Mouse (Mus musculus) forebrain, embryonic 13.5 days (tissue): ENCODE data around the gene Pld2. TPM values are rescaled to one million over a fixed set of nuclear protein-coding genes. Genes with fewer than 3 reads are reported as not detected.
"Not testable (repeated sequence)": the region's sequence is repeated elsewhere in the genome, so short reads cannot be mapped to it uniquely, and the experiment has no call there.

ENCODE experiments used
- ATAC-seq: fragments of 200-750 bp; cut with Nextera tagmentation; 2 replicates; pipeline ENCODE4 v1.8.0; 2017
- H3K27ac ChIP-seq: fragments of 300-500 bp; sonication (generic); 2 replicates; pipeline ENCODE4 v1.5.1; 2015; ENCODE audit warnings: inconsistent platforms, mild to moderate bottlenecking, moderate library complexity
- H3K27me3 ChIP-seq: fragments of 300-500 bp; sonication (generic); 2 replicates; pipeline ENCODE4 v1.6.1; 2015; ENCODE audit warnings: mild to moderate bottlenecking, inconsistent platforms
- H3K36me3 ChIP-seq: fragments of 300-500 bp; sonication (generic); 2 replicates; pipeline ENCODE4 v1.6.1; 2015; ENCODE audit warnings: mild to moderate bottlenecking, inconsistent platforms; ENCODE audit not compliant: poor library complexity, severe bottlenecking
- H3K4me1 ChIP-seq: fragments of 300-500 bp; sonication (generic); 2 replicates; pipeline ENCODE4 v1.6.1; 2015; ENCODE audit warnings: inconsistent platforms
- H3K4me2 ChIP-seq: fragments of 300-500 bp; sonication (generic); 2 replicates; pipeline ENCODE4 v1.6.1; 2015; ENCODE audit warnings: inconsistent platforms, mild to moderate bottlenecking, moderate library complexity
- H3K4me3 ChIP-seq: fragments of 300-500 bp; sonication (generic); 2 replicates; pipeline ENCODE4 v1.5.1; 2015; ENCODE audit warnings: mild to moderate bottlenecking, inconsistent platforms
- H3K9ac ChIP-seq: fragments of 300-500 bp; sonication (generic); 2 replicates; pipeline ENCODE4 v1.6.1; 2015; ENCODE audit warnings: mild to moderate bottlenecking, inconsistent platforms
- H3K9me3 ChIP-seq: fragments of 300-500 bp; sonication (generic); replicated peaks from 2 replicates; pipeline ENCODE4 v1.6.1; 2016; ENCODE audit warnings: inconsistent platforms
- WGBS: fragments of 180-500 bp; shearing (Covaris S2); methylation state at CpG from one replicate; pipeline ENCODE4 v1.1.7; 2015; 5-methylcytosine and 5-hydroxymethylcytosine counted together
- polyA plus RNA-seq: library from polyadenylated mRNA; unstranded; fragments of >200 nt; fragmentation: Nextera tagmentation; extraction: Ambion mirVana; gene quantifications from 2 replicates; pipeline ENCODE4 v1.2.1, GENCODE M21; 2015

Pld2 gene
- polyA plus RNA-seq, 1 experiment from 2014 or later = 2.9 TPM

DNA sequence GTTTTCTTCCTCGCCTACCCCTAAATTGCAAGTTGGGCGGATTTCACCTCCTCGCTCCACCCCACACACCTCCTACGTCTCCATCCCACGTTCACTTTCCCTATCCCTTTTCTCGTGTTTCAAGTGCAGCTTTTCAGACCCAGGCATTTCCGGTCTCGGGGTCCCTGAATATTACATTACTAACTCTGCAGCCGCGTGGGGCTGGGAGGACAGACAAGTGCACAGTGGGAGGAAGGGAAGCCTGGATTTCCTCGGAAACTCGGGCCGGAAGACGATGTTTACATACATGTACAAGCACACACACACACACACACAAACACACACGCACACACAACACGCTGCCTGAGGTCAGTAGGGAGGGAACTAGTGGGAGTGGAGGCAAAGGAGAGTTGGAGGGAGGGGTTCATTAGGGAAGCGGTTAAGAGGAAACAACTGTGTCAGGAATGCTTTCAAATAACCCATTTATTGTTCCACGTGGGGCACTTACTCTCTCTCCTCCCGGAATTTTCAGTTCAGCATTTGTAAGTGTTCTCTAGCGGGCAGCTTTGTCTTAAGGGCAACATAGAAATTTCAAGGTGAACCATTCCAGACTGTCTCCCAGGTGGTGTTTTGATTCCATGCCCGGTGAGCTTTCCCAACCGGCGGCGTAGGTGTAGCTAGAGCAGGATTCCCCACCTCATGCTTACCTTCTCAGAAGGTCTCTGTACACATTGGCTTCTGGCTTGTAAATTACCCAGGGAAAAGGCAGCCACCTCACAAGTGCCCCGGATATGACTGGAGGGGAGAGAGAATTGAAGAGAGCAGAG is 23.8 kb downstream of the Pld2 start:
- H3K4me2 ChIP-seq = peak overlapping the region; percentile 82
- ATAC-seq = no peak
- H3K9me3 ChIP-seq = no peaks in the 10 kb centered on the region
- H3K9ac ChIP-seq = peak overlapping the region; percentile 92
- H3K27me3 ChIP-seq = no peaks in the 10 kb centered on the region
- H3K4me1 ChIP-seq = peaks cover 40% of the 10 kb centered on the region
- 0 out of 2 replicates have a peak overlapping the region, but pooled peaks have one; percentile 33 for H3K27ac ChIP-seq
- H3K36me3 ChIP-seq = no peaks in the 10 kb centered on the region
- WGBS = 1% methylated on average over 25 of the region's 25 CpGs
- peak overlapping the region; percentile 90 for H3K4me3 ChIP-seq

DNA sequence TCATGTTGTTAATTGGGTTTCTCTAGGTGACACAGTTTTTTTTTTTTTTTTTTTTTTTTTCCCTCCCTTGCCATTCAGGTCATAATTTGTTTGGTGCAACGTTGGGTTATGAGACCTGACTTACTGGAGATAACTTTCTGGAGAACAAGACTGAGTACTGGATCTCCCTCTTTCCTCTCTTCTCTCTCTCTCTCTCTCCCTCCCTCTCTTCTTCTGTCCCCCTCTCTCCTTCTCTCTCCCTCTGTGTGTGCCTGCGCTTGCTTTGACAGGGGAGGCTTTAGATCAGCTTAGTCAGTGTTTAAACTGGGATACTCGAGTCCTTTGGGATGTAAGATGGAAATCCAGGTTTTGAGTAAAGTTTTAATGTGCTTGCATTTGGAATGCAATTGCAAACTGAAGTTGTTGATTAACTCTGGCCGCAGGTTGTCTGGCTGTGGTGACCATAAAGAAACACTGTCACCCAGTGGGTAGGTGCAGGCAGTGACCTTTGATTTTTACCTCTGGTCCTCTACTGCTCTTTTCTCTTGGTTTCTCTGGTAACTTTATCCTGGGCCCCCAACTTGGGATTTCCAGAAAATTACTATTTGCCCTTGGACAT is 24.5 kb downstream of the Pld2 start:
- Histone ChIP-seq H3K4me3 (peak overlapping the region; percentile 90), H3K27ac (no peak overlapping the region), H3K27me3 (no peaks in the 10 kb centered on the region), H3K9me3 (no peaks in the 10 kb centered on the region), H3K9ac (peak overlapping the region; percentile 92), H3K36me3 (no peaks in the 10 kb centered on the region), H3K4me1 (peaks cover 40% of the 10 kb centered on the region), H3K4me2 (peak overlapping the region; percentile 82)
- WGBS = 38% methylated on average over 4 of the region's 4 CpGs
- ATAC-seq = no peak

DNA sequence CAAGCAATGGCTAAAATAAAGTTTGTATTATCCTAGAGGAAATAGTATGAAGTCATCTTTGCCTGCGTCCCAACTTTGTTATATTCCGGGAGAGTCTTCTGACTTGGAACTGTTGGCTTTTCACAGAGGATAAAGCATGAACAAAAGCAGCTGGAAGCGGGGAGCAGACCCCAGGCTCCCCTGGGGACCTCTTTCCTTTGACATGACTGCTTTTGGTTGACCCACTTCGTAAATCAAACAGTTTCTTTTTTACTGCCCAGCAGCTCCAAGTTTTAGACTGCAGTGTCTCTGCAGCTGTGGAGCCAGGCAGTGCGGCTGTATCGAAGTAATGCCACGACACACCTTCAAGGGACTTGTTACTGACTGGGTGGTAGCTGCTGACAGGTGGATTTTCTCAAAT is 26.7 kb downstream of the Pld2 start:
- WGBS = 71% methylated on average over 7 of the region's 7 CpGs

DNA sequence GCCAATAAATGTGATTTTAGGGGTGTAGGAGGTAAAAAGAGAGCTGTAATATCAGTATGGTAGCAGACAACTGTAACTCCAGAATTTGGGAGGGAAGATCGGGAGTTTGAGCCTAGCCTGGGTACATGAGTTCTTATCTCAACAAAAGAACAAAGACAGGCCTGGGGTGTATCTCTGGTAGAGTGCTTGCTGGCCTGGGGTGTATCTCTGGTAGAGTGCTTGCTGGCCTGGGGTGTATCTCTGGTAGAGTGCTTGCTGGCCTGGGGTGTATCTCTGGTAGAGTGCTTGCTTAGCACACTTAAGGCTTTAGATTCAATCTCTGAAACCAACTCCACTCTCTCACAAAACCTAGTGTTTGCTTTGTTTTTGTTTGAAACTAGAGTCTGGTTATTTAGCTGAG is 30.8 kb downstream of the Pld2 start:
- not testable (repeated sequence) for H3K9ac ChIP-seq, H3K27me3 ChIP-seq, H3K4me2 ChIP-seq, H3K9me3 ChIP-seq, ATAC-seq, H3K36me3 ChIP-seq, H3K27ac ChIP-seq, H3K4me3 ChIP-seq
- WGBS = 86% methylated on average over 1 of the region's 1 CpGs
- H3K4me1 ChIP-seq = peaks cover 27% of the 10 kb centered on the region

More for the DNA sequence above, 26.7 kb downstream of the Pld2 start:
- H3K4me3 ChIP-seq = no peak overlapping the region
- H3K9me3 ChIP-seq = no peaks in the 10 kb centered on the region
- H3K4me2 ChIP-seq = no peak overlapping the region
- no peaks in the 10 kb centered on the region for H3K27me3 ChIP-seq
- H3K9ac ChIP-seq = no peak overlapping the region
- no peaks in the 10 kb centered on the region for H3K36me3 ChIP-seq
- no peak for ATAC-seq
- peaks cover 40% of the 10 kb centered on the region for H3K4me1 ChIP-seq
- no peak overlapping the region for H3K27ac ChIP-seq

DNA sequence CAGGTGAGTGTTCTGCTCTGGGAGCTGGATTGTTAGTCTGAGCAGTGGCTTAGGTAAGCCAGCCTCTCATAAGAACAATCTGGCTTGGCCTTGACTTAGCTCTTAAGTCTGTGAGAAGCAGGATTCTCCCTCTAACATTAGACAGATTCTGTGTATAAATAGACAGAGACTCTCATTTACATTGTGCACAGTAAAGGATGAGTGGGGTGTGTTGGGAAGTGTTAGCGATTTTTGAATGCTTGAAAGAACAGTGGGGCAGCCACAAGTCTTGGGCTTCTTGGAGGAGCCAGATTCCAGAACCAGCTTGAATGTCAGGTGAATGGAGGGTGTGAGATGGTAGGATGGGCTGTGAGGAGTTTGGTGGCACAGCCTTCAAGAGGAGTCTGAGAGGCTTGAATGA is 31.8 kb downstream of the Pld2 start:
- Histone ChIP-seq H3K27ac (no peak overlapping the region), H3K4me3 (no peak overlapping the region), H3K9me3 (no peaks in the 10 kb centered on the region), H3K4me1 (peaks cover 20% of the 10 kb centered on the region), H3K4me2 (no peak overlapping the region), H3K27me3 (no peaks in the 10 kb centered on the region), H3K9ac (no peak overlapping the region), H3K36me3 (no peaks in the 10 kb centered on the region)
- ATAC-seq = no peak
- WGBS = 97% methylated on average over 1 of the region's 1 CpGs

DNA sequence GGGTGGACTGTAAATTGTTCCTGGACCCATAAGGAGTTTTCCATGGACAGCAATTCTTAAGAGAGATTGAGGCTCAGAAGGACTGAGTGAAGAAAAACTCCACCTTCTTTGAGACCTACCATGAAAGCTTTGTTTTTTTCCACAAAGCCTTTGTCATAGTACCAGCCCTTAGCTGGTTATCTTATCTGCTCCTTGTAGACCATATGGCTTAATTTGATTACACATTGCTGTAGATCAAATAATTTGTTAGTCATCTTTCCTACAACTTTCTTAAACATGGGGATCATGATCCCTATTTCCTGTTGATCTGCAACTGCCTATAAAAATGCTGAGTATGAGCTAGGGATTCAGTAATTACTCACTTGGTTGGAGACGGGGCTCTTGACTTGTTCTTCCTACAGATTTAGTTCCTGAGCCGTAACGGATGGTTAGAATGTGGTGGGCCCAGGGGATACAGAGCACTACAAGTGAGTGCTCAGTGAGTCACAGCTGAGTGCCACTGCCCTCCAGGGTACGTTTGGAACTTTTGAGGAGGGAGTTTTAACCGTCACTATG is 32.6 kb downstream of the Pld2 start:
- no peak overlapping the region for H3K27ac ChIP-seq
- H3K9me3 ChIP-seq = no peaks in the 10 kb centered on the region
- H3K27me3 ChIP-seq = no peaks in the 10 kb centered on the region
- no peak overlapping the region for H3K4me3 ChIP-seq
- 72% methylated on average over 5 of the region's 5 CpGs for WGBS
- no peak for ATAC-seq
- no peak overlapping the region for H3K9ac ChIP-seq
- peaks cover 23% of the 10 kb centered on the region for H3K4me1 ChIP-seq
- no peaks in the 10 kb centered on the region for H3K36me3 ChIP-seq
- H3K4me2 ChIP-seq = no peak overlapping the region

DNA sequence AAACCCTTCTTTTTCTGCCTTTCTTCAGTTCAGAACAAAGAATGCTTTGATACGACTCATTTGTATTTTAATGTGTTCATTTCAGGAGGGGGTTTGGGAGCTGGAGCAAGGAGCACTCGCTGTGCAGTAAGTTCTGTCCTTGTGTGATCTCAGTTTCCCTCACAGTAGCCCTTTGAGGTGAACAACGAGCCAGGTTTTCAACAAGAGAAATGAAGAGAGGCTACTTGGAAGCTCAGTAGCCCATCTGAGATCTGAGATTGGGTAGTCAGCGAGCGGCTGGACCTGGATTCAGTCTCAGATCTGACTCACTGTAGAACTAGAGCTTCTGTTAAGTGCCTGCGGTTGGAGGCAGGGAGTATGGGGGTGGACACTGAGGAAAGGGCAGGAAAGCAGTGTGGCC is 34.0 kb downstream of the Pld2 start:
- no peaks in the 10 kb centered on the region for H3K36me3 ChIP-seq
- no peaks in the 10 kb centered on the region for H3K27me3 ChIP-seq
- no peak overlapping the region for H3K4me3 ChIP-seq
- 38% methylated on average over 6 of the region's 6 CpGs for WGBS
- no peaks in the 10 kb centered on the region for H3K9me3 ChIP-seq
- ATAC-seq = no peak
- 0 out of 2 replicates have a peak overlapping the region, but pooled peaks have one; percentile 38 for H3K9ac ChIP-seq
- H3K4me2 ChIP-seq = no peak overlapping the region
- peaks cover 37% of the 10 kb centered on the region for H3K4me1 ChIP-seq
- H3K27ac ChIP-seq = 0 out of 2 replicates have a peak overlapping the region, but pooled peaks have one; percentile 32

DNA sequence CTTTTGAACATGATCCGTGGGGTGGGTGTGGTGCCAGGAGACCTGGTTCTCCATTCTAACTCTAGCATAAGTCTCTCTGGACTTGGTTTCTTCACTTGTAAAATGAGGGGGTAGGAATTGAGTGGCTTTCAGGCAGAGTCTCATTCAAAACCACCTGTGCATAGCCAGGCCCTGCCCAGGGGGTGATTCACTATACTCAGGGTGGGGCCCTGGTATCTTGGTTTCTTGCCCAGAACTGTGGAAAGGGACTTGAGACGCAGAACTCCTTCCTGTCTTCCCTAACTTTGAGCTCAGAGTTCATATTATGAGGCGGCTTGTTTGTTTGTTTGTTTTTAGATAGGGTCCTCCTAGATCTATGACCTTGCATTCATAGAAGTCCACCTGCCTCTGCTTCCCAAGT is 37.3 kb downstream of the Pld2 start:
- Histone ChIP-seq H3K27me3 (no peaks in the 10 kb centered on the region), H3K4me2 (no peak overlapping the region), H3K36me3 (no peaks in the 10 kb centered on the region), H3K4me3 (no peak overlapping the region), H3K9me3 (no peaks in the 10 kb centered on the region), H3K9ac (no peak overlapping the region; the same call in 1 of the 2 replicates), H3K4me1 (peaks cover 52% of the 10 kb centered on the region), H3K27ac (no peak overlapping the region)
- ATAC-seq = no peak
- WGBS = 81% methylated on average over 3 of the region's 3 CpGs

DNA sequence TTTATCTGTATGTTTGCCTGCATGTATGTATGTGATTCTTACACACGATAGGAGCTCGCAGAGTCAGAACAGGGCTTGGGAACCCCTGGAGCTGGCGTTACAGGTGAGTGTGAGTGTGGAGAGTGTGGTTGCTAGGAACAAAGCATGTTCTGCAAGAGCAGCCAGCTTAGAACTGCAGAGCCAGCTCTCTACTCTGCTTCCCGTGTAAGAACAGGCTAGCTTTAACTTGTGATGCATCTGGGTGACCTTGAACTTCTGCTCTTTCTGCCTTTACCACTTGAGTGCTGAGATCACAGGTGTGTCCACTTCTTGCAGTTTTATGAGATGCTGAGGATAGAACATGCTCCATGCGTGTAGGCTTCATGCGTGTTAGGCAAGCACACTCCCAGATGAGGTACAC is 39.1 kb downstream of the Pld2 start:
- WGBS = 90% methylated on average over 6 of the region's 6 CpGs
- Histone ChIP-seq H3K4me1 (peaks cover 48% of the 10 kb centered on the region), H3K27ac (no peak overlapping the region), H3K36me3 (no peaks in the 10 kb centered on the region), H3K27me3 (no peaks in the 10 kb centered on the region), H3K4me3 (no peak overlapping the region), H3K9me3 (no peaks in the 10 kb centered on the region), H3K9ac (no peak overlapping the region), H3K4me2 (no peak overlapping the region)
- ATAC-seq = no peak

DNA sequence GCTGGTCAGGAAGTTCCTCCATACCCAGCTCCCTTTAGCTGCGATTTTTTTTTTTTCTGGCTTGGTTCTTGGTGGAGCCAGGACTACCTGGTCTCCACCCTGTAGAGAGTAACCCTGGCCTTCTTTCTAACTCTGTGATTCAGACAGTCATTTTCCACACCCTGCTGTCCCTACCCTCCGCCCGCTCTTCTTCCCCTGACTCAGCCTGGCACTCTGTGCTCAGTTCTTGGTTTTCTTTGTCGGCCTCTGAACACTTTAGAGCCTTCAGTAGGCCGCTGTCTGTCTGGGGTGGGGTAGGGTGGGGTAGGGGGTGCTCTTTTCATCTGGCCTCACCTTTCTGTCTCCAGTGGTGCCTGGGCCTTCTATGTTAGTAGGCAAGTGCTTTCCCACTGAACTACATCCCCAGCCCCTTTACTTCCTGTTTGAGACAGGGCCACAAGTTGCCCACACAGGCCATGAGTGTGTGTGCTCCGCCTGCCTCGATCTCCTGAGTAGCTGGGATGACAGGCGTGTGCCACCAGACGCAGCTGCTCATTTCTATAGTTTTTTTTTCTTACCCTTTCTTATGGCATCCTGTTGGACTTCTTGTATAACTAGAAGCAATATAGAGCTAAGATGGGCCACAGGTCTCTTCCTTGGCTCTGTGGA is 40.0 kb downstream of the Pld2 start:
- 83% methylated on average over 9 of the region's 9 CpGs for WGBS
- no peak overlapping the region for H3K4me2 ChIP-seq
- no peaks in the 10 kb centered on the region for H3K27me3 ChIP-seq
- H3K4me1 ChIP-seq = peaks cover 52% of the 10 kb centered on the region
- ATAC-seq = no peak
- H3K9ac ChIP-seq = peak overlapping the region; percentile 21; the same call in 1 of the 2 replicates
- no peak overlapping the region for H3K27ac ChIP-seq
- H3K36me3 ChIP-seq = no peaks in the 10 kb centered on the region
- no peak overlapping the region for H3K4me3 ChIP-seq
- H3K9me3 ChIP-seq = no peaks in the 10 kb centered on the region

DNA sequence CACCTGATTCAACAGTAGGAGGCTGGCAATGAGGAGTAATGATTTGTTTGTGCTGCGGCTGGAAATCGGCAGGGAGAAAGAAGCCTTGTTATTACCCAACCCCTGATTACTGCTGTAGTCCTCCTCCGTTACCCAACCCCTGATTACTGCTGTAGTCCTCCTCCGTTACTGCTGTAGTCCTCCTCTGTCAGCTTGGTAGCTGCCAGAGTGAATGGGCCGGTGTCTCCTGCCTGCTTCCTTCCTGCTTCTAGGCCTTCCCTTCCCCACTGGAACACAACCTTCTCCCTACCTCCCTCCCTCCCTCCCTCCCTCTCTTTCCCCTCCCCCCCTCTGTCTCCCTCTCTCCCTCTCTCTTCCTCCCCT is 40.5 kb downstream of the Pld2 start:
- 58% methylated on average over 5 of the region's 5 CpGs for WGBS

DNA sequence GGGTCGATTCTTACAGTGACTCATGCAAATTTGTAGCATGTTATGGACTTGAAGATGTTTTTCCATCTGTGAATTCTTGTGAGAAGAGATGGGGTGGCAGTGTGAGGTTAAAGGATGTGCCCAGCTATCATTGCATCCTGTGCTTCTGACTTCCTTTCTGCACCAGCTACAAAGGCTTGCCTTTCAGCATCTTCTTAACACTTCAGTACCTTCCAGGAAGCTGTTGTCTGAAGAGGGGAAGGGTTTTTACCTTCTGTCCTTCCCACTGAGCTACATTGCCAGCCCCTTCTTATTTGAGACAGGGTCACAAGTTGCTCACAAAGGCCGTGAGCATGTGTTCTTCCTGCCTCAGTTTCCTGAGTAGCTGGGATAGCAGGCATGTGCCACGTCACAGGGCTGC is 41.1 kb downstream of the Pld2 start:
- Histone ChIP-seq H3K4me3 (no peak overlapping the region), H3K36me3 (no peaks in the 10 kb centered on the region), H3K4me2 (no peak overlapping the region), H3K9ac (no peak overlapping the region), H3K4me1 (peaks cover 63% of the 10 kb centered on the region), H3K9me3 (no peaks in the 10 kb centered on the region), H3K27me3 (no peaks in the 10 kb centered on the region), H3K27ac (no peak overlapping the region)
- no peak for ATAC-seq
- 91% methylated on average over 3 of the region's 3 CpGs for WGBS

More for the DNA sequence above, 40.5 kb downstream of the Pld2 start:
- H3K27me3 ChIP-seq = no peaks in the 10 kb centered on the region
- peaks cover 57% of the 10 kb centered on the region for H3K4me1 ChIP-seq
- no peak overlapping the region for H3K4me3 ChIP-seq
- H3K9ac ChIP-seq = no peak overlapping the region; the same call in 1 of the 2 replicates
- H3K27ac ChIP-seq = no peak overlapping the region
- no peak overlapping the region for H3K4me2 ChIP-seq
- H3K36me3 ChIP-seq = no peaks in the 10 kb centered on the region
- H3K9me3 ChIP-seq = no peaks in the 10 kb centered on the region
- no peak for ATAC-seq
